Mouse (Mus musculus) gastrocnemius, postnatal 4 days (tissue): ENCODE data around the gene Pbx1. TPM values are rescaled to one million over a fixed set of nuclear protein-coding genes. Genes with fewer than 3 reads are reported as not detected.

Experiments used
- DNase-seq, 2 experiments: peaks; one replicate each; pipeline ENCODE4 v3.0.0; 2021 to 2022; ENCODE audit warnings: low spot score in 2 of 2, mixed read lengths in 2 of 2
- total RNA-seq, 2 experiments: library from RNA; stranded (reverse); gene quantifications; 2 replicates each; pipeline ENCODE4 v1.2.3; 2021

Pbx1 gene
- total RNA-seq, 2 experiments from 2014 or later = 44.6 to 50.6 TPM

GRCm38 (mm10) chr1:168386159-168386558, 45.9 kb downstream of the Pbx1 start:
- DNase-seq = no peak

DNA sequence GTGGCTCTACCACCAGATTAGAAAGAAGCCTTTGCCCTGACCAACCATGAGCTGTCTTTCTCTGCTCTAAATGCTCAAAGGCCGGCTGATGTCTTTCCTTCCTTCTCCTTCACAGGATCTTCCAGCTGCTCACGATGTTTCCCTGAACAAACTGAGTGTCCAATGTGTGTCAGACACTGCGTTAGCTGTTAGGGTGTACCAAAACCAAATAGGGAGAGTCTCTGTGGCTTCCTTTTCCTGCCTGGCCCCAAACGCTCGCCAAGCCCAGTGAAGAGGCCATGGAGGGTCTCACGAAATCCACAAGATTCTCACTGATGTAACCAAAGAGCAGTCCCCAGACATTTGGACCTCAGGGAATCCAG, 47.5 kb downstream of the Pbx1 start:
- DNase-seq = no peak

DNA sequence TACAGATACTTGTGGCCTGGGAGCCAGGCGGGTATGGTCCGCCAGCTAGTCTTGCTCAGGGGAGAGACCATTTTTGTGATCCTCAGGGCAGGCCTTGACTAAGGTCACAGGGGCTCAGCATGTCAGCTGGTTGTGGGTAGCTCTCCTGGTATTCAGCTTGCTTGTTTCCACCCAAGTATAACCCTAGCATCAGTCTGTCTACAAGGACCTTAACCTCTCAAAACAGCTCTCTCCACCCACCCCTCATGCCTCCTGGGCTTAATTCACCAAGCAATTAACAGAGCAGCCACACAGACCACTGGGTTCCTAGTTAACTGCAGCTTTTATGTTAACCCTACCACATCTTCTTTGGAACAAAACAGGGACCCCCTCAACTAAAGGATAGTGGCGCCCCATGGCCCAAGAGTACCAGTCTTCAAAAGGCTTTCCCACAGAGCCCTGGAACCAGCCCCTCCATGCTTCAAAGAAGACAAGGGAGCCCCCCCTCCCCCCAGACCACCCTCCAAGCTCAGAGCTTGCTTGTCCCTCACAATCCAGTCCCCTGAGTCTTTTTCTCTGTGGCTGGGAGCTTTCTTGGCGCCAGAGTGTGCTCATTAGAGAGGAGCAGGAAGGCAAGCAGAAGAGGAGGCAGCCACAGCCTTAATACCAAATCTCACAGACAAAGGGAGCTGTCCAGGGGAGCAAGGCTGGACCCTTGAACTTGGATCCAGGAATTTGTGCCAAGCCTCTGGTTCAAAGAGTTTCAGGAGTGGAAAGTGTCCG, 48.1 kb downstream of the Pbx1 start:
- no peak for DNase-seq

GRCm38 (mm10) chr1:168382823-168383157, 49.3 kb downstream of the Pbx1 start:
- no peak for DNase-seq

GRCm38 (mm10) chr1:168382106-168382822, 49.8 kb downstream of the Pbx1 start:
- DNase-seq = no peak

DNA sequence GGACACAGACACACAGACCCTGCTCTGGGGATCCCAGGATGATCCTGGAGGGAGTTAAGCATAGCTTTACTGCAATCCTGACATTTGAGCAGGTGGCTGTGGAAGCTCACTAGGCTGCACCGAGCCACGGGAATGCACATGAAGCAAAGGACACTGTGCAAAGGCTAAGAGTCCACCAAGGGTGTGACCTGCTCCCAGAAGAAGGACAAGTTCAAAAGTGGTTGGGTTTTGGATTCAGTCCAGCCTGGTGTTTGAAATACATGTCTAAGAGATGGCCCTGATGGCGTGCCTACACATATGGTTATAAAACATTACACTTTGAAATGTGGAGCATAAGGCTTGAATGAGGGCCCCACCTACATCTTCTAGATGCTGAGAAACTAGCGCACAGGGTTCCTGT, 50.6 kb downstream of the Pbx1 start:
- no peak for DNase-seq

GRCm38 (mm10) chr1:168380241-168380770, 51.8 kb downstream of the Pbx1 start:
- peak in 1 of 2 experiments; percentile 47 for DNase-seq

- DNase-seq = no peak
Measured at GRCm38 (mm10) chr1:168377650-168378049, 54.4 kb downstream of the Pbx1 start.

DNA sequence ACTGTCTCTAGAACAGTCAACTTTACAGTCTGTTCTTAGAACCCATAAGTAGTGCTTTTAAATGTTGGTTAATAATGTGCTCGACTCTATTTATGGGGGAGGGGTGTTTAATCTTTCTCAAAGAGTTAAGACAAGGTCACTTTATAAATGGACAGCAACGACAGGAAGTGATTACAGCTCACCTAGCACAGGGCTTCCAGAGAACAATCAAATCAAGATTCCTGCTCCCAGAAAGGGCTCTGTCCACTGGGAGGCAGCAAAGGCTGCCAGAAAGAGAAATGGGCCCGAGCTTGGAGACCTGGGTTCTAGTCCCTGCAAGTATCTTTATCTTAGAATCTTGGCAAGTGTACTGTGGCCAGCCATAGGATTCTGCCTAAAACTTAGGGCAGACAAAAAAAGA, 55.7 kb downstream of the Pbx1 start:
- no peak for DNase-seq

DNA sequence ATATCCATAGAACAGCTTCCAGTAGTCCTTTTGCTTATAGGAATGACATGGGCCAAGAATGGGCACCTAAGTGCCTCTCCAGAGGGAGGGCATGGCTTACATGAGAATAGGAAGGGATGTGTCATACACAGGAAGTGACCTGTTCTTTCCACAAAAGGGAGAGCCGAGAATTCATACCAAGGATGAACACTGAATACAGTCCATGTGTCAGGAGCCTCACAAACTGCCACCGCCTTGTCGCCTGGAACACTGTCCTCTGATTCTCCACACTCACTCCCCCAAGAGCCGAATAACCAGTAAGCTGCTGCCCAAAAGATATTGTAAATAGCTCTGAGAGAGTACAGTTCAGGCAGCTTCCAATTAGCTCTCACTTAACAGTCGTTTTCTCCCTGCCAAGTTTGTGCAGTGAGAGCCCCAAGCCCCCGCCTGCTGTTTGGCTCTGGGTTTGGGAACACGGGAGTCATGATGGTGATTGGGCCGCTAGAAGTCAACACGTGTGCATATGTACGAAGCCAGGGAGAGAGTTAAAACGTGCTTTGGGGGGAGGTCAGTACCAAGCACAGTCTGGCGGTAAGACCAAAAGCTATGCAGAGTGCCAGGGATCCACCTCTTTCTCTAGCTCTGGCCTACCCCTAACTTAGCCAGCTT, 57.0 kb downstream of the Pbx1 start:
- no peak for DNase-seq

- no peak for DNase-seq
Measured at GRCm38 (mm10) chr1:168372089-168372488, 60.0 kb downstream of the Pbx1 start.

DNA sequence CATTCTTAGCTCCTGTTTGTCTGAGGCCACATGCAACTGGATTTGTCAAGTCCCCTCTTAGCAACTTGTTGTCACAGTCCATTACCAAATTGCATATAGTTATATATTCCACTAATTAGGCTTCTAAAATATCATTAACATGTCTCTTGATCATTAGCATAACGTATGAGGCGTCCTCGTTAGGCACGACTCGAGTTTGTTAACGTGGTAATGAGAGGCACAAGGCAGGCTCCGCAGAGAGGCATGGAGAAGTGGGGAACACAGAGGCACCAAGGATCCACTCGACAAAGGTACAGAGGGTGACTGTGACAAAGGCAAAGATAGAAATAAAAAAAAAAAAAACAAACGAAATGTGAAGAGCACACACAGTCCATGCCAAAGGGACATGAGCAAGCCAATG, 61.1 kb downstream of the Pbx1 start:
- DNase-seq = no peak

DNA sequence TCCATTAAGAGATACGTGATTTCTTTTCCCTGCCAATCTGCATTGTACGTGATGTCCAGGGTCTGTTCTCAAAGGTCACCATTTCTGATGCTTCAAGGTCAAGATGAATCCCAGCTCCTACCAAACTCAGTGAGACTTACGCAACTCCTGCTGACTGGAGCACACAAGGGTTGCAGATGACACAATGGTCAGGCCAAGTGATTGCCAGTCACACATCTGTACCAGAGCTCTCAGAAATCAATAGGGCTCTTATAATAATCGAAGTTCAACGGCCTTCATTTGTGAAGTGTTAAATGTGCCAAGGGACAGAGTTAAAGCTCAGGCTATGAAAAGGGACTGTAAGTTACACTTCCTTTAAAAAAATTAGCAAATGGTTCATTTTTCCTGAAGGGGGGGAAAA, 65.8 kb downstream of the Pbx1 start:
- no peak for DNase-seq

GRCm38 (mm10) chr1:168364325-168364724, 67.7 kb downstream of the Pbx1 start:
- no peak for DNase-seq

DNA sequence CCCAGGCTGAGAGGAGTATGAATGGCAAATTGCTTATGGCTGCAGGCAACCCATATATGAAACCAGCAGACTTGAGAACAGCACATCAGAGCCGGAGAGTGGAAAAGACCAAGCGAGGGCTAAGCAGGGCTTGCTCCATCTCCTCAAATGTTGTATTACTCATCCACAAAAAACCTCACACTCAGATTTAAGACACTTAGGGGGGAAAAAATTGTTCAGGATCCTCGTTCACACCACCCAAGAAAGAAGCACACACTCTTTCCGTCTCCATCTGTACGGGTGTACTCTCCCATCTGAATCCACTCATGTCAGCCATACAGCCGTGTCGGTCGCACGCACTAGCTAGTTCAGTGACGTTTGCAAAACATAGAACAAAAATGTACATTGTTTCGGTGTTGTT, 69.0 kb downstream of the Pbx1 start:
- no peak for DNase-seq

GRCm38 (mm10) chr1:168362464-168362863, 69.6 kb downstream of the Pbx1 start:
- DNase-seq = no peak

- no peak for DNase-seq
Measured at GRCm38 (mm10) chr1:168357680-168358611, 74.1 kb downstream of the Pbx1 start.

- no peak for DNase-seq
Measured at GRCm38 (mm10) chr1:168356970-168357441, 75.1 kb downstream of the Pbx1 start.

DNA sequence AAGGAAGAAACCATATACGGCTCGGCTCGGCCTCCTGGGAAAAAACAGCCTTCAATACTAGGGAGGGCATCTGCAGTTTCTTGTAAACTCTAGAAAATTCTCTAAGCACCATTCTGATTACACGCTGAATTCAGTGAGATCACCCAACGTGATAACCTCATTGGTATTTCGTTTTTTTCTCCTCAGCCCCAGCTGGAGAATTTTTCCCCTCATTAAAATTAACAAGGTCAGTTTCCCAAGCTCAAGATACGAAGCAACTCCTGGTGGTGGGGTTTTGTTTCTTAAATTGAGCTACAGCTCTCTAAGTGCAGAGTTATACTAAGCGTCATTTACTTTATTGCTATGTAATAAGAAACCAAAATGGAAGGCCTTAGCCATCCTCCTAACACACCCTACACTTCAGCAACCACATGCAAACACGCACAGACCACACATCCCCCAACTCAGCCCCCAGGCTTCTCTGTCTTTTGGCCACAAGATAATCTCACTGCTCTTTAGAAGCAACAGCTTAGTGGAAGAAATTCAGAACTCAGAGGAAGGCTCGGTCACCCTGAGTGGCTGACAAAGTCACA, 76.0 kb downstream of the Pbx1 start:
- no peak for DNase-seq

DNA sequence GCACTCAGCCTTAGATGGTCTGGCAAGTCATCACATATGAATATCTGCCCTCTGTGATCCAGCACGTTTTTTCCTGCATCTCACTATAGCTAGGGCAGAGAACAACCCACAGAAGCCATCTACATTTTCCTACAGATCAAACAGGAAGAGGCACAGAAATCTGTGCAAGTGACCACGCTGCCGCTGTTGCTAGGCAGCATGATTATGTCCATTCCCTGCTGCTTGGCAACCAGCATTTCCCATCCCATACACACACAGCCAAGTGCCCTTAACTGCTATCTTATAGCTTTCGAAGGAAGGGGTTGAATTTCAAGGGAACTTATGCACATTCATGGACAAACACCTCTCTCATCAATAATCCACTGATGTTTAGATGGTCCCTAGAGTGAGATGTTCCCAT, 77.1 kb downstream of the Pbx1 start:
- no peak for DNase-seq
